Mouse (Mus musculus) heart, adult 9 months (tissue): ENCODE data around the gene Khdc4.
A peak's percentile ranks its signal among the peaks of the same experiment; 100 is the strongest.

Source experiments
- DNase-seq, 2 experiments: peaks; one replicate each; pipeline ENCODE4 v3.0.0; 2022; ENCODE audit warnings: low spot score in 2 of 2

Khdc4 gene

DNA sequence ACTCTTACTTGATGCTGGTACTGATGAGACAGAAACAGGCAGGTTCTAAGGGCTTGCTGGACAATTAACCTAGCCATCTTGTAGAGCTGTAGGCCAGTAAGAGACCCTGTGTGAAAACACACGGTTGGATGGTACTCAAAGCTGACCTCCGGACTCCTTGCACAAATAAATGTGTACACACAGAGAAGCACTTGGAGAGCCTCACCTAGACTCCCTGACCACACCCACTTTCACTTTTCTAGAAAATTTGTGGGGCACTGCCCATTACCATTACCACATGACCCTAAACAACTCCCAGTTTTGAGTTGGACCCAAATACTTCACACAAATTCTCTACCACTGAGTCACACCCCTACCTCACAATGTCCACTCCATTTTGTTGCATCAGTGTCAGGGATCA is 51.0 kb downstream of the Khdc4 start:
- DNase-seq = no peak

DNA sequence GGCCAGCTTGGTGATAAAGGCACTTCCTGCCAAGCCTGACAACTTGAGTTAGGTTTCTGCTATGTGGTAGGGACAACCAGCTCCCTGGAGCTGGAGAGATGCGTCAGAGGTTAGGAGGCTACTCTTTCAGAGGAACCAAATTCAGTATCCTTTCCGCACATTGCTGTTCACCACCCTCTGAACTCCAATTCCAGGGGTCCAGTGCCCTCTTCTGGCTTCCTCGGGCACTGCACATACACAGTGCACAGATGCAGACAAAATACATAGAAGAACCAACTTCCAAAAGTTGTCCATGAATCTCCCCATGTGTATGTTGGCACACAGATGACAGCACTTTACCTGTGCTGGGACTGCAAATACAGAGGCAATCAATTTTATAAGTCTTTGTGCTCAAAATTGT is 53.0 kb downstream of the Khdc4 start:
- peak in 1 of 2 experiments; percentile 65 for DNase-seq

DNA sequence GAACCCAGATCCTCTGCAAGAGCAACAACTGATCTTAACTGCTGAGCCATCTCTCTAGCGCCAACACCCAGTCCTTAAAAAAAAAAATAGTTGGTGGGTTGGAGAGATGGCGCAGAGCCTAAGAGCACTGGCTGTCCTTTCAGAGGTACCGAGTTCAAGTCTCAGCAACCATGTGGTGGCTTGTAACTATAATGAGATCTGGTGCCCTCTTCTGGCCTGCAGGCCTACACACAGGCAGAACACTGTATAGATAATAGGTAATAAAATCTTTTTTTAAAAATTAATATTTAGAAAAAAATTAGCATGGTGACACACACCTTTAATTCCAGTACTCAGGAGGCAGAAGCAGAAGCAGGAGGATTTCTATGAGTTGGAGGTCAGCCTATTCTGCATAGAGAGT is 54.5 kb downstream of the Khdc4 start:
- no peak for DNase-seq

DNA sequence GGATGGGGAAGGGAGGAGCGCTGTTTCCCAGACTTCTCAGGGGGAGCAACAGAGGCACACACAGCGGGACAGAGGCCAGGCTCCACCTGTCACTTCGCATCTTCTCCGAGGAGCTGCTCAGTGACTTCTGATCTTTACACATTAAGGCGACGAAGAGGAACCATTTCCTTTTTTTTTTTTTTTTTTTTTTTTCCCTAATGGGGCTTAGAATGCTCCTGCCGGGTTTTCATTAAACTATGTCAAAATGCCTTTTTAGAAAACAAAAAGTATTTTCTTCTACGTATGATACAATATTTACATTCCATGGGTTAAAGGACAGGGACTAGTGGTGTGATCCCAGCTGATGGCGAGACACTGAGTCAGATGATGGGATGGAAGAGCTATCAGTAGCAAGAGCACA is 59.9 kb downstream of the Khdc4 start:
- DNase-seq = no peak

DNA sequence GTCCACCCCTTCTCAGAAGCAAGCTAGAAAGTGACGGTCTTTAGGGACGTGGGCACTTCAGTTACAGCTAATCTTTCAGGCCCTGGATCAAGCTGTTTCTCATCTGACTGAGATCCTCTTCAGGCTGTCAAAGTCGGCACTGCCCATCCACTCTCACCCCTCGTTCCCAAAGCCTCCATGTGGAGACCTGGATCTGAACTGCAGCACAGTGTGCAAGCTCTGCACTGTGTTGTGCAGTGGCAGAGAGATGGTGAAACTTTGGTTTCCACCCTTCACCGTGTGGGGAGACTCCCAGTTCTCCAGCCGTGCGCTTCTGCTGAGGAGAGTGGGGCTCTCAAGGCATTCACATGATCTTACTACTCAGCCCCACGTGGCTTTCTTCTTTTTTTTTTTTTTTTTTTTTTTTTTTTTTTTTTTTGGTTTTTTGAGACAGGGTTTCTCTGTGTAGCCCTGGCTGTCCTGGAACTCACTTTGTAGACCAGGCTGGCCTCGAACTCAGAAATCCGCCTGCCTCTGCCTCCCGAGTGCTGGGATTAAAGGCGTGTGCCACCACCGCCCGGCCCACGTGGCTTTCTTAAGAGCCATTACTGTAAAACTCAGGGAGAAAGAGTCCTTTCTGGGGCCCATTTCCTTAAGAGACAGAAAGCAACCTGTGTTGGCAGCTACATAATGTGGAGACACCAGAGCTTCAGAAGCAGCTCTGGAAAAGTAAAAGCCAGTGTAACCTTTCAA is 60.7 kb downstream of the Khdc4 start:
- DNase-seq = no peak

DNA sequence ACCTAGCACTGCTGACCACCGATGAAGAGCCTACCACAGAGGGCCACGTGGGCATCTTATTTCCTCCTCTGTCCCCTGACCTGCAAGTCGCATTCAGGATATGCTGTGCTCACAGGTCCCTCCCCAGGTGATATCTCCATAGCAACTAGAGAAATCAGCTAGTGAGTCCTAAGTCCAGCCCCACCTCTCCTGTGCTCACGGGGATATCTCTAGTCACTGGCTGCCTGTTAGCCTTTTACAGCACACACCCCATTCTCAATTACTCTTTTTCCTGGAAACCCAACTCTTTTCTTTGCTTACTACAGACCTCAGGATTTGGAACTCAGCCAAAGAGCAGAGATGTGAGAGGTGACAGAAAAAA is 61.2 kb downstream of the Khdc4 start:
- no peak for DNase-seq

DNA sequence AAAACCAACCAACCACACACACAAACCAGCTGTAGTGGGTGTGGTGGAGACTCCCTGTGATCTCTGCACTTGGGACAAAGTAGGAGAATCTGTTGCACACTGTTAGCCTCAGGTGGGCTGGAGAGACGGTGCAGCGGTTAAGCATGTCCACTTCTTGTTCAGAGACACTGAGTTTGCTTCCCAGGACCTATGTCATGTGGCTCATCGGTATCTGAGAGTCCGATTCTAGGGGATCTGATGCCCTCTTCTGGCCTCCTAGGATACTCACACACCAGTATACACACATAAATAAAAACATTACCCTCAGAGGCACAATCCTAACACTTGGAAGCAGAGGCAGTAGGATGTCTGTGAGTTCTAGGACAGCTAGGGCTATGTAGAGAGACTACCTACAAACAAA is 68.7 kb downstream of the Khdc4 start:
- DNase-seq = no peak

DNA sequence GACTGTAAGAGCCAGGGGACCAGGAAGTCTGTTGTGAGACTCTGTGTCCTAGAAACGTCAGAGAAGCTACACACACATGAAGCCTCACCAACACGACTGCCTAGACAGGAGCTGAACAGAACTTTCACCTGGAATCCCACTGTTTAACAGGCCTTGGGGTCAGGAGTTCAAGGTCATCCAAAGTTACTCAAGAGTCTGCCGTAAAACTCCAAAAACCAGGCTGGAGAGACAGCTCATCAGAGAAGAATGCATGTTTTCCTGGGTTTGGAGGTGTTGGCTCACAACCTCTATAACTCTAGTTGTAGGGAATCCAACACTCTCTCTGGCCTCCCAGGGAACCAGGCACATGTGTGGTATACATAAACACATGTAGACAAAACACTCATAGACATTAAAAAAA is 69.9 kb downstream of the Khdc4 start:
- no peak for DNase-seq

DNA sequence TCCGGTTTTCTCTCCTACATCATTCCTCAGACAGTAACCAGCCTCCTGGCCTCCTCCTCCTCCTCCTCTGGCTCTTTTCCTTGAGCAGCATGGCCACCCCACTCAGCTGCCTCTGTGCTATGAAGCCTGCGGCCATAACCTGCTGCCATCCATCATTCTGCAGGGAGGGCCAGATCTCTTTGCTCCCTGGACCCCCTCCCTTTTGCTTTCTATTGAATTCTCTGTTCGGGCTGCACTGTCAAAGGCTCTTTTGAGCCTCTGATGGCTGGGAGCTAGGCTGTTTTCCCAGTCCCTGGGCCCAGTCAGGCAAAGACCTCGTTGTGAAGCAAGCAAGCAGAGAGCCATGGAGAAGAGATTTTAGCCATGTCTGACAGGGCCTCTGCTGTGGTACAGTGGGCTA is 70.7 kb downstream of the Khdc4 start:
- no peak for DNase-seq

DNA sequence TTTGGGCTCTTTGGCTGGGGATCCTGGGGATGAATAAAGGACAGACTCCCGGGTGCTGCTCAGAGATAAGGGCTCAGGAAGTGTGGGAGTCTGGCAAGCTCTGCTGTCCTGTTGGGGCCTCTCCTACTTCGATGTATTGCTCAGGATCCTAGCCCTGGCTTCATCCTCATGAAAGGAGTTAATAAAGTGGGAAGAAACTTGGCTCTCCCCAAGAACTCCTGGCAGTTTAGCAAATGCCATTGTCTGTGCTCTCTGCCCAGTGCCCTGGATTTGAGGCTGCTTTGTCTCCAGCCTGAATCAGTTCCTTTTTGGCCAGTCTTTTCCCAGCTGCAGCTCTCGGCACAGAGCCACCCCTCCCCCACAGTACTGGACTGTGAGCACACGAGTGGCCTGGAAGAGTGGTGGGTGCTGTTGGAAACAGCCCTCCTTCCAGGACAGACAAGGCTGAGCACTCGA is 72.5 kb downstream of the Khdc4 start:
- DNase-seq = peak; percentile 76

DNA sequence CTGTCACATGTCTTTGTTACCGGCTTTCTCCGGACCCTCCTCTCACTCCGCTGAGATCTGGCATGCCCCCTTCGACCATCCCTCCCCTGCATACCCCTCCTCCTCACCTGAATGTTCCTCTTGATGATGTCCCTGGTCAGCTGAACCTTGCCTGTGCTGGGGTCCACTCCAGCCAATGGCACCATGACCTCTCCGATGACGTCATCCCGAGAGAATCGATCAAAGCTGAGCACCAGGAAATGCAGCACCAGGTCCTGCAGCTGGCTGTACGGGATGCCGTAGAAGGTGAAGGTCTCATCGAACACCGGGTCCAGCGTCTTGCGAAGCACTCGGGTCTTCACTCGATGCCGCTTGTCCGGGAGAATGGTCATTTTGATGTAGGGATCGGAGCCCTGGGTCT is 76.0 kb downstream of the Khdc4 start:
- DNase-seq = no peak

DNA sequence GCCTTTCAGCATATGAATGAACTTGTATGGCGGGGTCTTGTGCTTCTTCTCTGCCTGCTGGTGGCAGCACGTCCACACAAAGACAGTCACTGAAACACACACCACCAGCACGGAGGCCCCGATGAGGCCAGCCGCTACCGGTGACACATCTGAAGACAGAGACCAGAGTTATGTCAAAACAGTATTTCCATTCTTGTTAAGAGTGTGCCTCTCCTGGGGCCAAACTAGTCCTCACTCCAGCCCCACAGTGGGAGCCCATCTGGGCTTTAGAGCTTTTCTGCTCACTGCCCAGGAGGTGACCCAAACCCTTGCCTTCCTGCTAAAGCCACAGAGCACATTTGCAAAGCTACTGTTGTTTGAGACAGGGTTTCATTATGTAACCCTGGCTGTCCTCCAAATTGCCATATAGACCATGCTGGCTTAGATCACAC is 76.8 kb downstream of the Khdc4 start:
- no peak for DNase-seq
